Mouse (Mus musculus) naive thymus-derived CD4-positive, alpha-beta T cell, adult 5 months (primary cell): Measurements from ENCODE around the gene Gtpbp1. TPM values are rescaled to one million over a fixed set of nuclear protein-coding genes. Genes with fewer than 3 reads are reported as not detected.

Experiments
- polyA plus RNA-seq: library from polyadenylated mRNA; unstranded; fragments of 100-300 nt; shearing (Covaris generic); gene quantifications from one replicate; pipeline ENCODE4 v1.2.1, GENCODE M21; 2017

Gene Gtpbp1
- polyA plus RNA-seq: 141 TPM

DNA sequence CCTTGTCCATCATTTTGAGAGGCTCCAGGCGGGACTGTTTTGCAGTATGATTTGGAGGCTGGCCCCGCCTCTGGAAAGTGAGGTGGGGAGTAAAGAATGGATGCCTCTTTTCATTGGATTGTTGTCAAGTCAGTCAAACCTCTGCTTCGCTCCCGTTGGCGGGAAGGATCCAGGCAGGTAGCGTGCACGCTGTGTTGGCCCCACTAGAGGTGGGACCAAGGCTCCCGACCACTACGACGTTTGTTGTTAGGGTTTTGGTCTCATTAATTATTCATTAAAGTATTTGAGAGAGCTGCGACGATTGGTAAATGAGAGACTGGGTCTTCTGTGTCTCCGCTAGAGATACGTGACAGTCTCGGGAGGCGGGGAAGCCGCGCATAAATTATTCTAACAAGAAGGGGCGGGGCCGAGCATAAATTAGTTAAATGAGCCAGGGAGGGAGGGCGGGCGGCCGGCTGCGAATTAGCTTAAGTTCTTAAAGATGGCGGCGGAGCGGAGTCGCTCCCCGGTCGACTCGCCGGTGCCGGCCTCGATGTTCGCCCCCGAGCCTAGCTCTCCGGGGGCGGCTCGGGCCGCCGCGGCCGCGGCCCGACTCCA, at the start of gene Gtpbp1:
Gene Gtpbp1 (plus strand): TSS at position 420 of the 597 bp plus-strand sequence.

DNA sequence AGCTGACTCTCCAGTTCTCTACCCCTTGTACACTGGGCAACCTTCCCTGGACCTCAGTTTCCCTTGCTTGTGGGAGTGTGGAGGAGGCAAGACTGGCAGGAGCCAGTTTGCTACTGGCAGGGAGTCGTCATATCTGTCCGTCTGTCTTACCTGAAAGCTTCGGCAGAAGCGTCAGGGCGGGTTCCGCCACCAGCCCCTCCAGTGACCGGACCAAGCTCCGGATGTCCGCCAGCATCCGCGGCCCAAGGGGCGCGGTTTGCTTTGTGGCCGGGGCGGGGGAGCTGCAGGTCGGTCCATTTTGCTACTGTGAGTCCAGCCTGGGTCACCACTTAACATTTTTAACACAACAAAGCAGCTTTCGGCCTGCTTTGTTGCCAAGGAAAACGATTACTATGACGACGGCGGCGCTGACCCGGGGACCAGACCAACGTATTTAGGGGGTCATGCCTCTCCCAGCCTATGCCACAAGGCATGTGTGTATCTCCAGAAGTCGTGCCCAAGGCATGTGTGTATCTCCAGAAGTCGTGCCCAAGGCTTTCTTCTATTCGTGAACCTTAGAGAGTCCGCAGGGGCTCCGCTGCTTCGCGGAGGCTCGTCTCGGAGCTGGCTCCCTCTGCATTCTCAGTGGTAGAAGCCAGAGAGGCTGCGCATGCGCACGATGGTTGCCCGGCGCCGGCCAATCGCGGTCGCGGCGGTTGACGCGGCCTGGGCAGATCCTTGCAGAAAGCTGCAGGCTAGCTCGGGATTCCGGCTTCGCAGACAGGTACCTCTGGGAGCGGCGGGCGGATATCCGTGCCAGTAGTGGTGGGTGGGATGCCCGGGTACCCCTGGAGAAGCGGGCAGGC, 31.9 kb upstream of the Gtpbp1 start, which contains the start of the genes Fam227a and Cby1:
Gene Fam227a (minus strand): TSS at position 426 of the 845 bp plus-strand sequence.
Gene Cby1 (plus strand): TSS at position 669 of the 845 bp plus-strand sequence.

DNA sequence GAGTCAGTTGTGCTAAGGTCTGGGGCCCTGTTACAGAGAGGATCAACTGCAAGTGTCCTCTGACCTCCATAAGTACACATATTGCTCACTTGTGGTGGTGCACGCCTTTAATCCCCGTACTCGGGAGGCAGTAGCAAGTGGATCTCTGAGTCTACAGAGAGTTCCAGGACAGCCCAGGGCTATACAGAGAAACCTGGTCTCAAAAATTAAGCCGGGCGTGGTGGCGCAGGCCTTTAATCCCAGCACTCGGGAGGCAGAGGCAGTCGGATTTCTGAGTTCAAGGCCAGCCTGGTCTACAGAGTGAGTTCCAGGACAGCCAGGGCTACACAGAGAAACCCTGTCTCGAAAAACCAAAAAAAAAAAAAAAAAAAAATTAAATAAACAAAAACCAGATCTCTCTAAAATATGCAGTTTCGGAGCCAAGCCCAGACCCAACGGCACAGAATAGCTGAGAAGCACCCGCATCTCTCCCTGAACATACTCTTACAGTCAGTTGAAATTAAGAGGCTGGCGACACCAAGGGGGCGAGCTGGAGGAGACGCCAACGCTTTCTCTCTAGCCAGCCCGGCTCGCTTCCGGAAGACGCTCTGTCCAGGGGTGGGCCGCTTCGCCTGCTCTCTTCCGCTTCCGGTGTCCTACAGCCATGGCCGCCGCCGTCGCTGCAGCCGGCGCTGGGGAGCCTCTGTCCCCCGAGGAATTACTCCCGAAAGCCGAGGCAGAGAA, 20.2 kb upstream of the Gtpbp1 start, which contains the start of gene Tomm22:
Gene Tomm22 (plus strand): TSS at position 613 of the 723 bp plus-strand sequence.

DNA sequence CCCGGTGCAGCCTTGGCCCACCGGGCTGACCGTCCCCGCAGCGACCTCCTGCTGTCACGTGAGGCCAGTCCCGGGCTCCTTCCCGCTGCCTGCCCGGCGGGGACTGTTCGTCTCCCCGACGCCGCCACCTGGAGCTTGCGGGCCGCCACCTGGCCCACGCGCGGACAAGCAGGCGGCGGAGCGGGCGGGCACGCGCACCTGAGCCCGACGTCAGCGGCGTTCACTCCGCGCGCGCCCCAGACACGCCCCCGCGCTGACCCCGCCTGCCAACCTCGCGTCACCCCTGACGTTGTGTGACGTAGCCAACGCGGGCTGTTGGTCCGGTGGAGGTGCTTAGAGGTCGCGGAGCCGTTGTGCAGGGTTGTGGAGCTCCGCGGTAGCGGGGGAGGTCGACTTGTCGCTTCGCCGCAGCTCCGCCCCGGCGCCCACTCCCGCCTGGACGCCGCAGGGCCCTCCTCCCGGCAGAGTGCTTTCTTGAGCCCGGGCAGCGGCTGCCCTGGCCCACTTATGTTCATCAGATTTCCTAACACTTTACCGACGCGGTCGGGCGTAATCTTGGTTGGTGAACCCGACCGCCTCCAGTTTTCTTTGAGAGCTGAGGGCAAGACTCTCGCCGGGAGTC, 2.9 kb upstream of the Gtpbp1 start, which contains the start of gene Josd1:
Gene Josd1 (minus strand): TSS at position 274 of the 622 bp plus-strand sequence.

DNA sequence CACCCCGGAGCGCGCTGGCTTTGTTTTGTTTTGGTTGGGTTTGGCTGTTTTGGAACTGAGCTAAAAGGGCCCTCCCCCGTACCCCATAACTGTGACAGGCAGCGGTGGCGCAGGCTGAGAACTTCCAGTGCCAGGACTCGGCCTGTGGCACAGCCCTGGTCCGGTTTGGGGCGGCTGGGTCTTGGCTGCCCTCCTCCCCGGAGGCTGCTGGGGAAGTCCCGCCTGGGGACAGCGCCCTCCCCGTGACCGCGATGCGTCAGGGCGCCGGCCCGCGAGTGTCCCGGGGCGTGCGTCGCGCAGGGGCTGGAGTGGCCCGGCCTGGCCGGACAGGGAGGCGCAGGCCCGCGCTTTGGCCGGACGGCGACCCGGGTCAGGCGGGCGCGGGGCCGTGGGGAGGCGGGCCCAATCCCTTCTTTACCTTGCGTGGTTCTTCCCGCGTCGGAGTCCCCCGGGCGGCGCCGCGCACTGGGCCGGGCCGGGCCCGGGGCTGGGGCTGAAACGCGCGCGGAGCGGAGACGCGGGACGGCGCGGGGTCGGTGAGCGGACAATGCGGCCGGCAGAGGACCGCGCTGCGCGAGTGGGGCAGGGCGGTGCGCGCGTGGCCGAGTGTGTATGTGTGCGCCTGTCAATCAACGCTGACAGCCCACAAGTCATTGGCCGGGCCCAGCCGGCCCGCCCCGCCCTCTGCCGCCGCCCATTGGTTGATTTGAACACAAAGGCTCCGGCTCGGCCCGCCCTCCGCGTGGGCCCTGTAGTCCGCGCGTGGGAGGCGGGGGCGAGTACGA, 51.5 kb downstream of the Gtpbp1 start, which contains the start of gene Sun2:
Gene Sun2 (minus strand): TSS at position 616 of the 785 bp plus-strand sequence.

Other genes with a start within 250 kb of the Gtpbp1 start
- 105 TPM for gene Csnk1e, start 235.3 kb upstream of the Gtpbp1 start, polyA plus RNA-seq
- gene Kcnj4, start 185.6 kb upstream of the Gtpbp1 start, polyA plus RNA-seq: not detected
- not detected for gene Kdelr3, start 174.4 kb upstream of the Gtpbp1 start, polyA plus RNA-seq
- gene Ddx17, start 144.1 kb upstream of the Gtpbp1 start, polyA plus RNA-seq: 22.4 TPM
- gene Dmc1, start 85.7 kb upstream of the Gtpbp1 start, polyA plus RNA-seq: not detected
- not detected for gene Fam227a, start 31.9 kb upstream of the Gtpbp1 start, polyA plus RNA-seq
- 3.0 TPM for gene Cby1, start 31.6 kb upstream of the Gtpbp1 start, polyA plus RNA-seq
- gene Tomm22, start 20.0 kb upstream of the Gtpbp1 start, polyA plus RNA-seq: 180 TPM
- 54.7 TPM for gene Josd1, start 2.9 kb upstream of the Gtpbp1 start, polyA plus RNA-seq
- 76.2 TPM for gene Sun2, start 51.7 kb downstream of the Gtpbp1 start, polyA plus RNA-seq
- 5.6 TPM for gene Dnal4, start 87.0 kb downstream of the Gtpbp1 start, polyA plus RNA-seq
- gene Nptxr, start 113.9 kb downstream of the Gtpbp1 start, polyA plus RNA-seq: 0.22 TPM
- not detected for gene Npcd, start 143.4 kb downstream of the Gtpbp1 start, polyA plus RNA-seq
- gene Cbx6, start 143.8 kb downstream of the Gtpbp1 start, polyA plus RNA-seq: 10.0 TPM
- gene Apobec3, start 200.8 kb downstream of the Gtpbp1 start, polyA plus RNA-seq: 105 TPM